Mouse (Mus musculus) left cerebral cortex, postnatal 14 days (tissue): ENCODE data around the gene Cbll1. TPM values are rescaled to one million over a fixed set of nuclear protein-coding genes. Genes with fewer than 3 reads are reported as not detected.
A peak's percentile ranks its signal among the peaks of the same experiment; 100 is the strongest.

Source experiments
- DNase-seq, 2 experiments: peaks; one replicate each; pipeline ENCODE4 v3.0.0; 2021 to 2022; ENCODE audit warnings: low spot score in 2 of 2, mixed read lengths in 1 of 2
- intact Hi-C: fragments of 180-260 bp; cut with DNase I; formaldehyde crosslinking; loops from one replicate; pipeline ENCODE4 v1.15.1; 2025
- long read RNA-seq, 2 experiments: library from polyadenylated mRNA; stranded (forward); transcript quantifications; one replicate each; pipeline ENCODE4 v2.0.0; 2021
- total RNA-seq, 2 experiments: library from RNA; stranded (reverse); gene quantifications; 2 replicates each; pipeline ENCODE4 v1.2.3; 2021

Gene Cbll1
- total RNA-seq = 10 to 100 TPM; 21.4 to 24.4 TPM
- long read RNA-seq, experiment 1, transcript Cbll1-203 (6 exons, 3,900 nt) = major isoform, 8 of 12 reads
- long read RNA-seq, experiment 1, partial matches to known transcripts = 2 of 12 reads
- long read RNA-seq, experiment 1, other reads (novel, unspliced or antisense) = 1 of 12 reads
- long read RNA-seq, experiment 2, transcript Cbll1-203 (6 exons, 3,900 nt) = major isoform, 6 of 9 reads
- long read RNA-seq, experiment 2, partial matches to known transcripts = 0 of 9 reads
- long read RNA-seq, experiment 2, other reads (novel, unspliced or antisense) = 2 of 9 reads

DNA sequence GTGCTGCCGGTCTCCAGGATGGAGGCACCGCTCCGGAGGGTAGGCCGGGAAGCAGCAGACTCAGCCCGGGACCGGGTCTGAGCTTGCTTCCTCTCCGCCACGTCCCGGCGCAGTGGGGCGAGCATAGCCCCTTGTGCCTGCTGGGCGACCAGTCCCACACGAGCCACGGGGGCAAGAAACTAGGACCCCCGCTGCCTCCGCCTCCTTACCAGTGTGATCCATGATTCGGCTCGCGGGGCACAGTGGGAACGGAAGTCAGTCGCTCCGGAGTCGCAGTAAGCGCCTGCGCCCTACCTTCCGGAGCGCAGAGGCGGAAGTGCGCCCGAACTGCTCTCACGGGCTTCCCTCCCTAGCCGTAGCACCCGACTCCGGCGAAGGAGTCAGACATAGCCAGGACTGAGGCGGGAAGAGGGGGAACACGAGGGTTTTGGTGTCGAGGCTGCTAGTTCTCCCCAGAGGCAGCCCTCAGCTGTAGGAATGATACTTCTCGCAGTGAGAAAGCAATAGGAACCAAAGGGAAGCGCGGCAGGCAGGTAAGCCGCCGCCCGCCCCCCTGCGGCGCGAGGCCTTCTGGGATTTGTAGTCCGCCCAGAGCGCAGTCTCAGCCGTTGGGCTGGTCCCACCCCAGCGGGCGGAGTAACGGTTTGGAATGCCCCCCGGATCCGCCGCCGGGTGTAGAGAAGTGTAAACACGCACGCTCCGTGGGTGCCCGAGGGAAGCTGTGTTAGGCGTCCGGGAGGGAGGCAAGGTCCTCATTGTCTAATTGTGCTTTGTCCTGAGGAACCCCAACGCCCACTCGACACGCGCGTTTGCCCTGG is at the start of gene Cbll1:
Gene Cbll1 (minus strand): TSS at position 303 of the 818 bp plus-strand sequence.
- intact Hi-C loops = loop anchor here (10.0 kb wide), 2 partner anchors 125 to 135 kb away; partner anchors contain the start of gene Bcap29
- DNase-seq = peak; percentile 94 to 95

DNA sequence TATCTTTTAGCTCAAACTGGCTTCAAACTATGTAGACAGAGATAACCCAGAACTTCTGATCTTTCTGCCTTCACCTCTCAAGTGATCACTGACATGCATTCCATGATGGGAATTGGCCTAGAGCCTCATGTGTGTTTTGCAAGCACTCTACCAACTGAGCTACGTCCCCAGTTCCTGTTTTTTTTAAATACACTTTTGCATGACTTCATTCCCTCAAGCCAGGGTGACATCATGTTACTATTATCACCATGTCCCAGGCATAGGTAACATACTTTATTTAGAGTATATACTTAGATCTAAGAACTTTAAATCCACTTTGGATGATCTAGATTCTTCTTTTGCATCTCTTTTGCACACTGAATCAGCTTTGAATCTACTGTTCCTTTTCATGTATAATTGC is 46.6 kb upstream of the Cbll1 start:
- DNase-seq = no peak
- intact Hi-C loops = no loop called here

DNA sequence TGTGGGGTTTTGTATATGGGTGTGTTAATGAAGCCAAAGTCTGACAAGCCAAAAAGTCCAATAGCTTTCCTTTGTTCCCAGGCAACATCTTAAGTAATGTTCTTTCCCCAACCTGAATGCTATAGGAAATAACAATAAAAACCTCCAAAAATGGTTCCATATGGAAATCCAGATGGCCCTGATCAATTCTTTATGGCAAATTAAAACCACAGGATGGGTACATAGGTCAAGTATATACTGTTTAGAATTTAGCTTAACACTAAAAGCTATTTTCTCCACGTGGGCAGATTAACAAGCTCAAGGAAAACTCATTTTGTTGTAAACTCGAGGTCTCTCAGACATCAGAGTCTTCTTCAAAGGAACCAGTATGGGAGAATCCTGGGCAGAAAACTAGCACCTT is 45.8 kb upstream of the Cbll1 start:
- intact Hi-C loops = no loop called here
- DNase-seq = no peak

DNA sequence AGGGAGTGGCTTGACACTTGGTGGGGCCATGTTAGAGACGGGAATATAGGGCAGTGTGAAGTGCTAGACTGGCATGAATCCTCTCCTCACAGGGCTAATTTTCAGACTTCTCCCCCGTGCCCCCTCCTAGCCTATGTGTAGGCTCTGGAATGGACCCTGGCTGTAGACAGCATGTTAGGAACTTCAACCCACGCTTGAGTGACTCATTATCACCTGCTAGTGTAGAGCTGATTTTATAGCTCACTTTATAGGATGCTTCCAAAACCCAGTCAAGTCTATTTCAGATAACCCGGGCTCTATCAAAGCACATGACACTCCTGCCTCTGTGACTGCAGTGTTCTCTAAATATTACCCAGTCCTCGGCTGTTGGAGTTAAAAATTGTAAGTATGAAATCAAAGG is 42.1 kb upstream of the Cbll1 start:
- peak in 1 of 2 experiments; percentile 22 for DNase-seq

DNA sequence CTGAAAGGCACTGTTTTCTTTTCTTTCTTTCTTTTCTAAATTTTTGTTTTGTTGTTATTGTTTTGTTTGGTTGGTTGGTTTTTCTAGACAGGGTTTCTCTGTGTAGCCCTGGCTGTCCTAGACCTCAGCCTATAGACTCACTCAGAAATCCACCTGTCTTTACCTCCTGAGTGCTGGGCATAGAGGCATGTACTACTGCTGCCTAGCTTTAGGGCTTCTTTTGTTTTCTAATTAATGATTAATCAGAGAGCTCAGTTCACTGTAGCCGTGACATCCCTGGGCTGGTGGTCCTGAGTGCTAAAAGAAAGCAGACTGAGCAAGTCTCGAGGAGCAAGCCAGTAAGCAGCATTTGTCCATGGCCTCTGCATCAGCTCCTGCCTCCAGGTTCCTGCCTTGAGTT is 40.4 kb upstream of the Cbll1 start:
- intact Hi-C loops = no loop called here
- DNase-seq = no peak

More for the DNA sequence above, 42.1 kb upstream of the Cbll1 start:
- intact Hi-C loops = no loop called here

DNA sequence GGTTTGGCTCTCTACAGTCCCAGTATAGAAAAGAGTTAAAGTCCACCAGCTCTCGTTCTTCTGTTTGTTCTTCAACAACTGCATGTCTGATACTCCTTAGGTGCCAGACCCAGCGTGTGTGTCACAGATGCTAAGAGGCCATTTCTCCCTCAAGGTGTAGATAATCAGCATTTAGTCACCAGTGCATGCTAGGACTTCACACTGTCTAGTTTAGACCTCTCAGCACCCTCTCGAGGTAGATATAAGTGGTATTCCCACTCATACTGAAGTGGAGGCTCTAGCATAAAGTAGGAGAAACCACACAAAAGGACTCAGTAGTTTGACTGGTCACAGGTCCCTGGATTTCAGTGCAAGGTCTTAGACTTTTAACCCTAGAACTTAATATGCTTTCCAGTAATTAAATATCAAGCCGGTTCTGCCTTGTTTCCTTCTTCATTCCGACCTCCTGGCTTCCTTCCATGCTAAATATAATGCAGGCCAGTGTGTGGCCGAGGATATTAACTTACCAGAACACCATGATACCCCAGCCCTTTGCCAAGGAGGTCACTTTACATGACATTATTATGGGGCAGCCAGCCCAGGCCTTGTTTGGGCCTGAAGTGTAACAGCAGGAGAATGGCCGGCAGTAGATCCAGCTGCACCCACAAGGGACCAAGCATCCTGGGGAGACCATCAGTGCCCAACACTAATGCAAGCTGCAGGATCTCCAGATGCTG is 38.3 kb upstream of the Cbll1 start:
- intact Hi-C loops = no loop called here
- no peak for DNase-seq

DNA sequence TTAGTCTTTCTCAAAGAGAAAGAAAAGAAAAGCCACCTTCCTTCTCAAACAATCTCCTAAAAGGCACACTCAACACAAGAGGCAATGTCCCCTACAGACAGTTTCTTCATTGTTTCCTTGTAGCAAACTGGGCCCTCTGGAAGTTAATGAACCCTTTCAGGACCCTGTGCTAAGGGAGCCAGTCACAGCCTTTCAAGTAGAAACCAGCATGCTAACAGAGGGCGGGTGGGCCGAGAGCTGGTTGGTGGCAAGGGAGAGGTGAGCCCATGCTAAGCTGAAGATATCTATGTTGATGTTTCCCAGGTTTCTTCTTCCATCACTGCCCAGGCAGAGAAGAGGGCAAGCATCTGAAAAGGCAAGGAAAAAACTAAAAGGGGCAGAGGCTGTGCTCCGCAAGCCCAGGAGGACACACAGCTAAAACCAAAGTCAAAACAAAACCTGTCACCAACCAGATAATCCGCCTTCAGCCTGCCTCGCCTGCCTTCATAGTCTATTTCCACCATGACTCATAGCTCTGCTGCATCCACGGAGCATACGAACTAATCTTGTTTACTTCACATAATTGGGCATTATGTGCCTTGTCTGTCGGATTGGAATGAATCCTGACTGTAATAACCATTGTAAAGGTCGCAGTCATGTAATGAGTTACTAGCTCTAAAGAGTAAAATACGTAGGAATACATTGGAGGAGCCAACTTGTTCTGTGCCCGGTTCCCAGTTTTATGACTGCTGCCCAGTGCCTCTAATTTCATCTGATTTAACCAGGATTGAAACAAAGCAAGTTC is 34.8 kb upstream of the Cbll1 start:
- peak in 1 of 2 experiments; percentile 14 for DNase-seq
- intact Hi-C loops = no loop called here

DNA sequence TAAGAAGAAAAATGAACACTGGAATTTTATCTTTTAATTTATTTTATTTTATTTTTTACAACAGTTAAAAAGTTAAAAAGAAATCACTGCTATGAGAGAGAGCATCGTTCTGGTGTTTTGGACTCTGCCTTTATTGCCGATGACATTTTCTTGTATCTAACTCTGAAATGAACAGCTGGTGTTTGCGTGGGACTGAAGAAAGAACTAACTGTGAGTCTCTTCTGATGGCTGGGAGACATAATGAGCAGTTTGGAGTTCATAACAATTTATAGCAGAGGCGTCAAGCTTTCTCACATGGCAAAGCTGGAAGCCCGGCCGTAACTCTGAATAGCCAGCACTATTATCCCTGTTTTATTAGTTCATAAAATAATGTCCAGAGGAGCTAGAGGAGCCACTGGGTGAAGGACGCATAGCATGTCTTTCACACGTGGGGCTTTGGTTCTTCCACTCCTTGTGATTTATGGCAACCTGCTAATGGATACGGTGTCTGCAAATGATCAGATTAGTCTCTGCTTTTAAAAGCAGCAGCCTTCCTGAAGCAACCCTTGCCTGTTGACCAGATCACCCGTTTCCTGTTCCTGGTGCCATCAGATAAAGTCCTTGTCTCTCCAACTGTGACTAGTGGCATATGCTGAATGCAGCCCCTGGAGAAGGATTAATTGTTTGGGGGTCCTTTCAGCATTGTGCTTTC is 33.9 kb upstream of the Cbll1 start:
- DNase-seq = peak; percentile 37 to 43
- intact Hi-C loops = no loop called here

DNA sequence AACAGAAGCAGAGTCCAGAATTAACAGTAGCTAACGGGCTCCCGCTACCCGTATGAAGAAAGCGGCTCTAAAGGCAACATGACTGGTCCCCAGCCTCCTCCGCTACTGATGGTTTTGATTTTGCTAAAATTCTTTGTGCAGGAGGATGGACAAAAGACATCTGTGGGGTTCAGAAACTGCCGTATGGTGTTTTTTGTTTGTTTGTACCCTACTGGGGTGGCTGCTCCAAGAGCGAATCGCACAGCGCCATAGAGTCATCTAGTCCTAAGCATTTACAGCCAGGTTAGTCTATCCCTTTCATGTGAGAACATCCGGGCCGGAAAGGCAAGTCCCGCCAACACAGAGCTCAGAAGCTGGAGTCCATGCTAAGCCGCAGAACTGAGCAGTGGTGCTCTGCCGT is 32.6 kb upstream of the Cbll1 start:
- intact Hi-C loops = no loop called here
- DNase-seq = no peak

DNA sequence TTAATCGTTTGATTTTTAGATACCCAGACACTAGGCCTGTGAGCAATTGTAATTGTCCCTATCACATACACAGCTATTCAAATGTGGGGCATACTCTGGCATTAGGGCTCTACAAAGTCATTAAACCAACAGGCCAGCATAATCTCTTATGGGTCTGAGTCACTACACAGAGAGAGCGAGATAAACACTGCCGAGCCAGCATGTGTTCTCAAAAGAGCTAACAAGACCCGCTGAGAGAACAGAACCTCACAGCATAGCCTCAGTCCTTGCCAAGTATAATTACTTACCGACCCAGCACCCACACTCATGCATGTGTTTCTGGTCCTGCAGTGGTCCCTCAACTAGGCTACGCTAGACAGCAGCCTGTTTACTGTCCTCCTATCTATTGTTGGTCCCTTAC is 28.0 kb upstream of the Cbll1 start:
- DNase-seq = no peak
- intact Hi-C loops = no loop called here

DNA sequence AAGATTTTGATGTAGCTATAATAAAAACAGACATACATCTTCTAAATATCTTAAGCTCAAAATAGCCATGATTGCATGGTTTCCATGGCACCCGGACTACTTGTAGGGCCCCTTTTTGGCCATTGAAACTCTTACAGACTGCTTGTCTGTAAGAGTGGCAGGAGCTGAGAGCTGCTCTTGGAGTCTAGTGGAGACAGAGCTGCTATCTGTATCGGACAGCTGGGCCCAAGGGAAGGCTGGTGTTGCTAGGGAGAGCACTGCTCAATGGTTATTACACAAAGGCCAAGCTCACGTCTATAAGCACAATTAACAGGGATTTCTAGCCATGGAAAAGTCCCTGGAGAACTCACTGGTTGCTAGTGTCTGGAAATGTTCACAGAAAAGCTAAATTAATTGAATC is 22.0 kb upstream of the Cbll1 start:
- peak in 1 of 2 experiments; percentile 40 for DNase-seq
- intact Hi-C loops = no loop called here

DNA sequence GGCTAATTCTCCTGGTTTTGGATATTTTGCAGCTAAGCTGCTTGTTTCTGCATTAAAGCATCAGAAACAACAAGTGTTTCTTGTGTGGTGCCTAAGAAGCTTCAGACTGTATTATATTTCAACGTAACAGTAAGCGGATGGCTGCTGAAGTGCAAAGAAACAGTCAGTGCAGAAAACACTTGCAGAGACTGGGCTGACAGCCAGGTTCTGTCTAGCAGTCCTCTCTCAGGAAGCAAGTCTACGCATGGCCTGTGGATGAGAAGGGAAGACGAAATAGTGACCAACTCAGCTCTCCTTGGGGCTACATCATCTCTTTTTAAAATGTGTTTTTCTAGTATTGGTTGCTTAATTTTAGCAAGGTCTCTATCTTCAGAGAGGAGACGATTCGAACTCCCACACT is 20.7 kb upstream of the Cbll1 start:
- intact Hi-C loops = no loop called here

DNA sequence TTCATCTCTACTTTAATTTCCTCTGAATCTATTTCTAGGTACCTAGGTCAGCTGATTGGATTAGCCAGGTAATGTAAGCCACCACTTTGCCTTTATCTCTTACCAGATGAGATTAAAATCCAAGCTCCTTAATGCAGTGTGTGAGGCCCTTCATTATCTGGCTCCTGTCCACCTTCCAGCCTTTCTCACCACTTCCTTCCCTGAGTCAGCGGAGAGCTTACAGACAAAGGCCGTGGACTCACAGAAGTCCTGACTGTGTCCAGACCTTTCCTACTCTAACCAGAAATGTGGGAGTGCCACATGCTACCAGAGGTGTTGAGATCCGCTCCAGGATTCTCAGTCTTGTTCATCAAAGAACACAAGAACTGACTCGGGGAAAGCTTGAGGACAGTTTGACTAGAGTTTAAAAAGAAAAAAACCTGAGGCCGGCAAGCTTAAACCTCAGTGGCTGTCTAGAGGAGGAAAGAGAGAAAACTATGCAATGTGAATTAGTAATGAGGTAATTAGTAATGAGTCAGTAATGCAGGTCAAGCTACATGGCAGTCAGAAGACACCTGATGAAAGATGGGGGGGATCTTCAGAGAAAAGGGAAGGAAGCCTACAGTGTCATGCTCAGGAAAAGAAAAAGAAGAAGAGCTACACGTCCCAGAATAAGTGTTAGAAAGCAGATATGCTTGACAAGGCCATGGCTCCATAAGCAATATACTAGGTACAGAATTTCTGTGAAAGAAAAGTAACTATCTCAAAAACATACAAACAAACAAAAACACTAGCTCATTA is 14.5 kb upstream of the Cbll1 start:
- DNase-seq = no peak
- intact Hi-C loops = no loop called here

More for the DNA sequence above, 20.7 kb upstream of the Cbll1 start:
- DNase-seq = peak in 1 of 2 experiments; percentile 55

DNA sequence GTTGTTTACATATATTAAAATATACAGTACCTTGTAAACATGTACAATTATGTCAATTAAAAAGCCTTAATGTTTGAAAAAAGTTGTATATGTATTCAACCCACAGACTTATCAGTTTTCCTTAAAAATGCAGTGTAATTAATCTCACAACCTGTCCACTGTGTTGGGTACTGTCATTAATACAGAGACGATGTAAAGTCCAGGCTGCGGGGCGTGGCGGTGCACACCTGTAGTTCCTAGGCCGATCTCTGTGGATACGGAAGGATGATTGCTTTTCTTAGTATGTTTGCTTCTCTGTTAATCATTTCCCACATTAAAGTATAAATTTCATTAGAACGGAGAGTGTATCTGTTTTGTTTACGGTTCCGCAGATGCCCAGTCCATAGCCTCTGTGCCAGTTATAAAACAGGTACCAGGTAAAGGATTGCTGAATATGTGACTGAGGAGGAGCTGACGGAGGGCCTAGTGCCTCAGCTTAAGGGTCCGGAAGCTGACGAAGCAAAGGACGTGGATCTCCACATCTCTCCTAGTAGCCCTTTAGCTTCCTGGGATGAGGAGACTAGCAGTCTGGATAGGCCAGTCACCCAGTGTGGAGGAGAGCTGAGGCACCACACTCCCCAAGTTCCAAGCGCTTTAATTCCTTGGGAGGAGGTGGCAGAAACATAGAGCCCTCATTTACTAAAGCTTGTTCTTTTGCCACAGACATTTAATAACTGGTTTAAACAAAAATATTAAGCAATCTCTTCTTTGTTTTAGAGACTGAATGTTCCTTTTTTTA is 13.4 kb upstream of the Cbll1 start:
- intact Hi-C loops = no loop called here
- no peak for DNase-seq

DNA sequence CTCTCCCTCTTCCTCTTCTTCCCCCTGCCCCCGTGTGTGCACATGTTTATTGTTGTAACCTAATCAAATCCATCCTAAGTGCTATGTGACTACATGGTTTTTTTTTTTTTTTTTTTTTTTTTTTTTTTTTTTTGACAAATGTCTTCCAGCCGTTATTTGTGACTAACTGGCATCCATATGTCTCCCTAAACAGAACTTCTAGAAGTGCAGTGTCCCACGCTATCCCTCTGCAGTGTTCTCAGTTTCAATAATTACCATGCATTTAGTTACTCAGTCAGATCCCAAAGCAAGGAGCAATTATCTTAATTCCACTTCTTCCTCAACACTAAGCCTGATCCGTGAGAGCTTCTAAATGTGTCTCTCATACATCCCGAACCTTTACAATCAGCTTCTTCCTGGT is 11.8 kb upstream of the Cbll1 start:
- intact Hi-C loops = no loop called here
- DNase-seq = no peak

DNA sequence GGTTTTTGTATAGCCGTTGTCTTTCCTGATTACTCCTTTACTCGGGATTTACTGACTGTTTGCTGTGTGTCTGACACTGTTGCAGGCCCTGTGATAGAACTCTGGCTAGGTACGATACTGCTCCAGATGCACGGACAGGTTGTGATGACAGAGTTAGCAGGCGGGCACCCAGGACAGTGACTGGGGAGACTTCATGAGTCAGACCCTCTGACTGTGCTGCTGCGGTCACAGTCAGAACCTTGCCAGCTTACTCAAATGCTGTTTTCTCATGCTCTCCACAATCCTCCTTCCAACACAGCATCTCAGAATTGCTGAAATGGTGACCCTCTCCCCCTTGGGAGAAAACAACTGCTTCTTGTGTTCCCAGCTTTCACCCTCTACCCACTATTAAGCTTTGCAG is 9.1 kb upstream of the Cbll1 start:
- intact Hi-C loops = loop anchor here (5.0 to 10.0 kb wide), 4 partner anchors 126 to 419 kb away; partner anchors contain the start of gene Bcap29
- DNase-seq = no peak

DNA sequence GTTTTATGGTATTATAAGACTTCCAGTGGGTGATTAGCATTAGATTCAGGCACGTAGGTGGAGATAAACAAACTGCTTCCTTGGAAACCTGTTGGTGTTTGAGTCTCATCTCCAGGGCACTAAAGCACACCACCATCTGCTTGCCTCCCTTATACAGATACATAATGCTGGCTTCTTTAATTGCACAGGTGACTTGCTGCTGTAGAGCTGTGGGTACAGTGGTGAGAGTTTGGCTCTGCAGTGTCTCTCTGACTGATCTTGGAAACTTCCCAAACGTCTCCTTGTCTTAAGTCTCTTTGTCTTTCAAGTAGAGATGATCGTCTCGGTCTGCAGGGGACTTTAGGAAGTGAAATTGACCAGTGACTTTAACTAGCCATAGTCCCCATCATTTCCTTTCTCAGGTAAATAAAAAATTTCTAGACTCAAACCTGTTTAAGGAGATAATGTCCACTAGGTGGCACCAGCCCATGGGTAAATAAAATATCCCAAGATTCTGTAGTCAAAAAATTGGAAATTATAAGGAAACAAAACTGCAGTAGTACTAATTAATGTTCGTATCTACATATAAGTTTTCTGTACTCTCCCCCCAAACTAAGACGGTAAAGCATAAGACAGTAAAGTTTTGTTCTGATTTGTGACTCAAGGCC is 8.4 kb upstream of the Cbll1 start:
- peak in 1 of 2 experiments; percentile 59 for DNase-seq
- intact Hi-C loops = loop anchor here (5.0 to 10.0 kb wide), 4 partner anchors 127 to 419 kb away; partner anchors contain the start of gene Bcap29
